Mouse (Mus musculus) E14TG2a.4 (cell line): ENCODE results near the gene Tspan33.
A peak's percentile ranks its signal among the peaks of the same experiment; 100 is the strongest.

ENCODE experiments used
- H3K27me3 ChIP-seq: 2 replicates; pipeline ENCODE4 v1.6.1; 2014; ENCODE audit warnings: low read length, control low read depth; ENCODE audit not compliant: insufficient read depth
- H3K36me3 ChIP-seq: 2 replicates; pipeline ENCODE4 v1.6.1; 2014; ENCODE audit warnings: low read length, control low read depth; ENCODE audit not compliant: insufficient read depth
- H3K4me1 ChIP-seq: replicated peaks from 2 replicates; pipeline ENCODE4 v1.6.1; 2014; ENCODE audit warnings: low read depth, low read length, control low read depth
- H3K4me3 ChIP-seq: replicated peaks from 2 replicates; pipeline ENCODE4 v1.5.1; 2014; ENCODE audit warnings: mild to moderate bottlenecking, low read length
- H3K9me3 ChIP-seq: 2 replicates; pipeline ENCODE4 v1.6.1; 2014; ENCODE audit warnings: low read length, control low read depth
- CTCF ChIP-seq: conservative IDR thresholded peaks from 2 replicates; pipeline ENCODE4 v1.5.1; 2014; ENCODE audit warnings: low read length
- NANOG ChIP-seq: IDR thresholded peaks from 2 replicates; pipeline ENCODE4 v1.6.1; 2014; ENCODE audit warnings: borderline replicate concordance, low read length, mixed read lengths
- POU5F1 ChIP-seq: IDR thresholded peaks from 2 replicates; pipeline ENCODE4 v1.6.1; 2014; ENCODE audit warnings: low read length, borderline replicate concordance

The Tspan33 gene

DNA sequence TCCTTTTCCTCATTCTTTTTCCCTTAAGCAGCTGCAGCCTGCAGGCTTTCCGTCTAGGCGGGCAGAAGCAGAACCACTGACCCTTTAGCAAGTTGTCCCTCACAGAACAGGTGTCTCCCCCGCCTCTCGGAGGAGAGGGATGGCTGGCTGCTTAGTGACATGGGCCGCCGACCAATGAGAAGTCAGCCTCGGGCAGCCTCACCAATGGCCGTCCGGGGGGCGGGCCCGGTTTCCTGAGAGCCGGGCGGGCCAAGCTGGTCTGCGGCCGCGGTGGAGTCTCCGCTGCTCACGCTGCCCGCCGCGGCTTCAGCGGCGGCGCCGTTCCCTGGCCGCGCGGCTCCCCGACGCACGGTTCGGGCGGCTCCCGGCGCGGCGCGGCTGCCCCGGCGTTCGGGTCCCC, at the start of gene Tspan33:
Gene Tspan33, plus strand, starts transcription at position 270 of the 400 bp plus-strand sequence.
- TF ChIP-seq NANOG (no peak), POU5F1 (no peak), CTCF (no peak)
- peak within 1 kb of the TSS; percentile 90 for H3K4me3 ChIP-seq
- H3K36me3 ChIP-seq = no peaks in the 10 kb centered on the region
- H3K4me1 ChIP-seq = peaks cover 13% of the 10 kb centered on the region
- peaks cover 53% of the 10 kb centered on the region for H3K27me3 ChIP-seq
- no peaks in the 10 kb centered on the region for H3K9me3 ChIP-seq

DNA sequence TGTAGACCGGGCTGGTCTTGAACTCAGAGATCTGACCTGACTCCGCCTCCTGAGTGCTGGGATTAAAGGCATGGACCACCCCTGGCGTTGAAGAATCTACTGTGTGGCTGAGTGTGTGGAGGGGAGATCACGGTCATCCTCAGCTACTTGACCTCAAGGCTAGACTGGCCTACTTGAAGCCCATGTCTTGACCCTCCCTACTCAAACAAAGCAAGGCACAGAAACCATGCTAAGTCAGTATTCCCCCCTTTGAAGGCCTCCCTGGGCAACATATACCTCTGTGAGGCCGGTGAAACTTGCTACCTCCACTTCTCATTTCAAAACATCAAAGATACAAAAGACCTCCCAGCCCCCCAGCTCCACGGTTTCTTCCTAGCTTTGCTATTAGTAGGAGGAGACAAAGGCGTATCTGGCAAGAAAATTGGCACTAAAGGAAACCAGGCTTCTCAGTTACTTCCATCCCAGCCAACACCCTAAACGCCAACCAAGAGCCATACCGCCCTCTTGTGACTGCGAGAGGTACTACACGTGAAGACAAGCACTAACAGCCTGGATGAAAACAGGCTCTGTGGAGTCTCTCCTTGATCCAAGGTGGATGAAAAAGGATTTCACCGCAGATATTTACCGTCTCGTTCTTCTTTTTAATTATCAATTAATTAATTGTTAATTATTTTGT, 44.4 kb upstream of the Tspan33 start:
- TF ChIP-seq NANOG (no peak), CTCF (peak; percentile 95), POU5F1 (no peak)
- peaks cover 12% of the 10 kb centered on the region for H3K4me1 ChIP-seq

DNA sequence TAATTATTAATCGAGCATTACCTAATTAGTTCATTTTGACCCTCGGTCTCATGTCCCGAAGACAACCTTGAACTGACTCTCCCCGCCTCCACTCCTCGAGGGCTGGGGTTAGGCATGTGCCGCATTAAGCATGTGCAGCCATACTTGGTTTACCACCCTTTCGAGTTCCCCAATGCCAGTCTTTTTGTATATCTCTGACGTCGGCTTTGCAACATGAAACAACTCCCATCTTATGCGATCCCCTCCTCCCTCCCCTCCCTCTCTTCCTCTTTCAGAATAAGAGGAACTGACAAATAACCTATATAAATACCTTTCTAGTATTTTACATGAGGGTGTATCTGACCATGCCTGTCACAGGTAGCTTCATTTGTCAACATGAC, 43.9 kb upstream of the Tspan33 start:
- Histone ChIP-seq H3K9me3 (no peaks in the 10 kb centered on the region), H3K4me3 (no peak overlapping the region), H3K4me1 (peaks cover 13% of the 10 kb centered on the region), H3K36me3 (no peaks in the 10 kb centered on the region), H3K27me3 (peaks cover 28% of the 10 kb centered on the region)
- TF ChIP-seq NANOG (no peak), POU5F1 (no peak), CTCF (no peak)

More for the DNA sequence above, 44.4 kb upstream of the Tspan33 start:
- no peak overlapping the region for H3K4me3 ChIP-seq
- peaks cover 28% of the 10 kb centered on the region for H3K27me3 ChIP-seq
- H3K36me3 ChIP-seq = no peaks in the 10 kb centered on the region
- no peaks in the 10 kb centered on the region for H3K9me3 ChIP-seq

DNA sequence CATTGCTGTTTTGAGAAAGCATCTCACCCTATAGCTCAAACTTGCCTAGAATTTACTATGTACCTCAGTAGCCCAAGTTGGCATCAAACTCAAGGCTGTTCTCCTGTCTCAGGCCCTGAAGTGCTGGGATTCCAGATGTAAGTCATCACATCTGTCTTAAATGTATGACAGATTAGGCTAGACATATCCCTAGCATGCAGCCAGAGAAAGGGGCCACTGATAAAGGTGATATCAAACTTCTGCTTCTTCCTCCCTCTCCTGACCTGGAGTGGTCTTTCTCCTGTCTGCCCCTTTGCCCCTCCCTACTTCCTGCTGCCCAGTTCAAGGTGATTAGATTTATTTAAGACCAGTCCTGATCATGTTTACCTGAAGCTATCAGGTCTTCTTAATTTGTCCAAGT, 40.8 kb upstream of the Tspan33 start:
- H3K36me3 ChIP-seq = no peaks in the 10 kb centered on the region
- peaks cover 17% of the 10 kb centered on the region for H3K4me1 ChIP-seq
- peaks cover 28% of the 10 kb centered on the region for H3K27me3 ChIP-seq
- H3K4me3 ChIP-seq = no peak overlapping the region
- no peaks in the 10 kb centered on the region for H3K9me3 ChIP-seq
- no peak for TF ChIP-seq CTCF
- TF ChIP-seq NANOG = no peak

DNA sequence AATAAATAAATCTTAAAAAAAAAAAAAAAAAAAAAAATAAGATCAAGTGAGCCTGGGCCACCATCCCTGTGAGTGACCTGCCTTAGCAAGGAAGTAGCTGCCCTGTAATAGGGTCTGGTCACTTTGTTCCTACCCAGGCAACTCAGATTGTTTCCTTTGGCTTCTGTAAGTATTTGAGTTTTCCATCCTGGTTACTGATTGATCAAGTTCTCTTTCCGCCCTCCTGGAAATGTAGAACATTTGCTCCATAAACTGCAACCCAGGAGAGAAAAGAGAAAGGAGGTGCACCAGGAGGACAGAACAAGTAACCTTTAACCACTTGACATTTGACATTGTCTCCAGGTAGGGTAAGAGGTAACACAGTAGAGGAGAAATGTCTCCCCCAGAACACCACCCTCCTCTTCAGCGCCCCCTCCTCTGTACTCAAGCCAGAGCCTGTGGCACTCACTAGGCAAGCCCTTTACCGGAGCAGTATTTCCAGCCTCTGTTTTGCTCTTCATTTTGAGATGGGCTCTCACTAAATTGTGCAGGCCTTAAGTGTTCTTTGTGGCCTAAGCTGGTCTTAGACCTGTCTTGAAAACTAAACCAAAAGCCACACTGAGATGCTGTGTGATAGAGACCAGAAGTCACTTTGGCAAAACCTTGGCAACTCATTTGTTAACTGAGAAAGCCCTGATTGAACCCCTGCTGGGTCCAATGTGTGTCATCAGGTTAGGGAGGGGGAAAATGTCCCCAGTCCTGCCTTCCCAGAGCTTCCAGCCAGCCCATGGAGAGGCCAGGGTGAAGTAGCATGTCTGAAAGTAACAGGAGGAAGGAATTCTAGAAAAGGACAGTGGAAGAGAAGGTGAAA, 35.2 kb upstream of the Tspan33 start:
- no peak for TF ChIP-seq POU5F1
- TF ChIP-seq CTCF = no peak
- TF ChIP-seq NANOG = no peak
- Histone ChIP-seq H3K4me3 (no peak overlapping the region), H3K9me3 (0 out of 2 replicates have a peak, but pooled peaks cover 5% of the 10 kb centered on the region), H3K27me3 (peaks cover 16% of the 10 kb centered on the region), H3K4me1 (peaks cover 13% of the 10 kb centered on the region; the same call in 1 of the 2 replicates), H3K36me3 (no peaks in the 10 kb centered on the region)

DNA sequence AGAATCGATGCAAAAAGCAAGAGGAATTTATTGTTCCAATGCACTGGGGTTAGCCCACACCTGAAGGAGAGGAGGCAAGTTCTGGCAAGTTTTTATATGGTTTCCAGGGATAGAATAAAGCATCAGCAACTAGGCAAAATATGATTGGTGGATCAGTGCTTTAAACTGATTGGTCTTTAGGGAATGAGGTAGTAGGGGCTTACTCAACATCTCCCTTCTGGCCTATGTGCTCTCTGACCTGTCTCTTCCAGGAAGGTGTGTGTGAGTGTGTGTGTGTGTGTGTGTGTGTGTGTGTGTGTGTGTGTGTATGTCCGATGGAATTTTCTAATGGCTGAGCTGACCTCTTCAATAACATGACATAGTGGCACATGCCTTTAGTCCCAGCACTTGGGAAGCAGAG, 34.1 kb upstream of the Tspan33 start:
- no peak overlapping the region for H3K4me3 ChIP-seq
- H3K9me3 ChIP-seq = 0 out of 2 replicates have a peak, but pooled peaks cover 5% of the 10 kb centered on the region
- peaks cover 21% of the 10 kb centered on the region; the same call in 1 of the 2 replicates for H3K27me3 ChIP-seq
- H3K4me1 ChIP-seq = peaks cover 13% of the 10 kb centered on the region; the same call in 1 of the 2 replicates
- H3K36me3 ChIP-seq = no peaks in the 10 kb centered on the region
- TF ChIP-seq CTCF (no peak), POU5F1 (no peak), NANOG (no peak)

DNA sequence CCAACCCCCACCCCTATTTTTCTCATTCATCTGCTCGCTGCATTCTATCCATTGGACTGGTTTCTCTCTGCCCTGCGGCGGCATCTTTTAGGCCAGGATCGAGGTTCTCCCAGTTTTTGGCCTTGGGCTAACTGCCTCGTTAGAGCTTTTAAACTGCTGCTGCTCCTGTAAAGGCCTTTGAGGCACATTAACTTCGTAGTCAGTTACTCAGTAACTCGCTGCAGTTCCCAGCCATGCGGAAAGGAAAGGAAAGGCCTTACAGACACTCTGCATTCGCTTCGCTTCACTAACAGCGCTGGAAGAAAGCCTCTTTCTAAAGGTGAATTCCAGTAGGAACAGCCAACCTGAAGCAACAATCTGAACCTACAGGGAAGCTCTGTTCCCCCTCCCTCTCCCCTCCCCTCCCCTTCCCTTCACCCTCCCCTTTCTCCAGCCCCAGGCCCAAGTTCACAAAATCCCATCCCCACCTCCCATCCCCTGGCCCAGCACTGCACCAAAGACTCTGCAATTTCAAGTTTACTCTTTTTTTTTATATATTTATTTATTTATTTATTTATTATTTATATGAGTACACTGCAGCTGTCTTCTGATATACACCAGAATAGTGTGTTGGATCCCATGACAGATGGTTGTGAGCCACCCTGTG, 33.2 kb upstream of the Tspan33 start:
- H3K36me3 ChIP-seq = no peaks in the 10 kb centered on the region
- H3K4me1 ChIP-seq = peaks cover 9% of the 10 kb centered on the region; the same call in 1 of the 2 replicates
- TF ChIP-seq NANOG = no peak
- no peak for TF ChIP-seq CTCF
- no peak for TF ChIP-seq POU5F1
- H3K27me3 ChIP-seq = peaks cover 26% of the 10 kb centered on the region
- H3K9me3 ChIP-seq = 0 out of 2 replicates have a peak, but pooled peaks cover 5% of the 10 kb centered on the region
- no peak overlapping the region for H3K4me3 ChIP-seq

DNA sequence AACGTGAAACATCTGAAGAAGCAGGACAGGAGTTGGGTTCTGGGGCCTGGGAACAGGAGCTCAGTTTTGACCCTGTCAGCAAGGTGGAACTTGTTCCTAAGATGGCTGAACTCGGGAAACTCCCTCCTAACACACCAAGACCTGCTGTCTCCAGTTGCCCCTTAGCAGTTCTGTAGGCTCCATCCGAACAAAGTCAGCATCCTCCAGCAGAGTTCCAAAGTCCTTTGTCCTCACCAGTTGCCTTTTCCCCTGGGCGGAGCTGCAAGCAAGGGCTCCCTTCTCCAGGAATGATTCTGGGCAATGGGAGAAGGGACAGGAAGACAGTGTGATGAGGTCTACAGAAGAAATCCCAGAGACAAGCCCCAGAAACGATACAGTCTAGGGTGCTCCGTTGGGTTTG, 26.8 kb upstream of the Tspan33 start:
- Histone ChIP-seq H3K4me3 (no peak overlapping the region), H3K9me3 (0 out of 2 replicates have a peak, but pooled peaks cover 5% of the 10 kb centered on the region), H3K27me3 (peaks cover 17% of the 10 kb centered on the region), H3K36me3 (no peaks in the 10 kb centered on the region), H3K4me1 (peaks cover 20% of the 10 kb centered on the region)
- TF ChIP-seq NANOG (no peak), POU5F1 (no peak), CTCF (no peak)
